Mouse (Mus musculus): ENCODE data around the gene Bckdhb.

GRCm38 (mm10) chr9:84011146-84011545 is 86.2 kb downstream of the Bckdhb start:
- TF ChIP-seq POLR2A (IDR thresholded peaks at IDR 0.05; ENCODE audit: borderline replicate concordance, extremely low read depth, insufficient read depth, insufficient read length, poor library complexity, severe bottlenecking) (no peak), CTCF (IDR thresholded peaks at IDR 0.05; ENCODE audit: borderline replicate concordance, extremely low read depth, insufficient read depth, insufficient read length) (no peak)
